Mouse (Mus musculus): ENCODE results near the gene Sh3gl1.

GRCm38 (mm10) chr17:56003000-56003399 lies 33.4 kb downstream of the Sh3gl1 start:
- TF ChIP-seq CTCF (IDR thresholded peaks at IDR 0.05; ENCODE audit: low read depth, low read length), result no peak
- no peak for TF ChIP-seq POLR2A (IDR thresholded peaks at IDR 0.05; ENCODE audit: extremely low read depth, insufficient read depth, low read length)
